Mouse (Mus musculus) activated CD4-positive, CD25-positive, alpha-beta regulatory T cell, adult 4 months (primary cell): ENCODE data around the gene Zranb3. TPM values are rescaled to one million over a fixed set of nuclear protein-coding genes. Genes with fewer than 3 reads are reported as not detected.
"Not testable (repeated sequence)": the region's sequence is repeated elsewhere in the genome, so short reads cannot be mapped to it uniquely, and the experiment has no call there.

Experiments
- ATAC-seq: one replicate; pipeline ENCODE4 v1.8.0; 2017
- polyA plus RNA-seq, 2 experiments: library from polyadenylated mRNA; unstranded; fragments of 100-300 nt; shearing (Covaris generic); gene quantifications; one replicate each; pipeline ENCODE4 v1.2.1; 2017

Gene Zranb3
- 1 to 10 TPM; 1.5 to 1.8 TPM for polyA plus RNA-seq

DNA sequence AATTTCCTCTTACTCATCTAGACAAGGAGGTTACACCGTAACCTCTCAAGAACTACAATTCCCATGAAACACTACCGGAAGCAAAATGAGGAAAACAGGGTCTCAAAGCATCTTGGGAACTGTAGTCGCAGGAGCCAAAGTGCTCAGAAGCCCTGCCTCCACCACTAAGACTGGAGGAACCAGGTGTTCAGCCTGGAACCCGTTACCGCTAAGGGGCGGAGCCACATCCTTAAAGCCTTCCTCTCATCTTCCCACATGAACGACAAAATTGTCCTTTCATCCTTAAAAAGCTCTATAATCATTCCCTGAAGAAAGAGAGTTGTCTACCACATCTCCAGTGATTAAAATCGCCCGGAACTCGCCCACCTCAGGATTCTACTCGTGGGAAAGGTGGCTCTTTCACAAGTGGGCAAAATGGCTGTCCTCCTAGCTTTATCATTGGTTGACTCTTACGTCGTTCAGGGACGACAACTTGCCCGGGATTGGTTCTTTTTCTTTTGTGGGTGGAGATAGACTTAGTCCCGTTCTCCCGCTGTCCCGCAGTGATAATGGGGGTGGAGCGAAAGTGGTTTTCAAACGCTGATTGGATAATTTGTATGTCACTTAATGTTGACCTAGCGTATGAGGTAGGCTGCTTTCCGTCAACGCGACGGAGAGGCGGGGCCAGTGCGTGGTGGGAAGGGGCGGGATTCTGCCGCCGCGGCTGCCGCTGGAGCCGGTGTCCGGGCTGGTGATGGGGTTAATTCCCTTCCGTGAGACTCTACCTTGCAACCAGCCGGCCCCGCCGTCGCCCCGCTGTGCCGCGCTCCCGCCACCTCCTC is at the start of gene Zranb3, which contains the start of gene R3hdm1:
Gene Zranb3 (minus strand): TSS at position 407 of the 821 bp plus-strand sequence.
Gene R3hdm1 (plus strand): TSS at position 661 of the 821 bp plus-strand sequence.
- ATAC-seq, result peak; percentile 89

DNA sequence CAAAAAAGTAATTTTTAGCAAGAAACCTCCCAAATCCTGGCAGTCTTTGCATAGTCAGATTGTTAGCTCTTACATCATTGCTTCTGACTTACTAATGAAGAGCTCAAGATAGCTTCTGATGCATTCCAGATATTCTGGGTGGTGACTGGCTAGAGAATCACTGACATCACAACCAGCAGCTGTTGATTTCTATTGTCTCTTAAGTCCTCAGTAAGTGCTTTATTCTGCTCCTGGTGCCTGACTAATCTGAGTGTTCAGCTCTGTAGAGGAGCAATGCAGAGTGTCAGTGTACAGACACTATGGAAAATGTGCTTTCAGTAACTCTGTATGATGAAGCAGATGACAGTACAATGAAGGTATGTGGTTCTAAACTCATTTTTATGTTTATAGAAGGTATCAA is 38.9 kb upstream of the Zranb3 start:
- ATAC-seq, result no peak

DNA sequence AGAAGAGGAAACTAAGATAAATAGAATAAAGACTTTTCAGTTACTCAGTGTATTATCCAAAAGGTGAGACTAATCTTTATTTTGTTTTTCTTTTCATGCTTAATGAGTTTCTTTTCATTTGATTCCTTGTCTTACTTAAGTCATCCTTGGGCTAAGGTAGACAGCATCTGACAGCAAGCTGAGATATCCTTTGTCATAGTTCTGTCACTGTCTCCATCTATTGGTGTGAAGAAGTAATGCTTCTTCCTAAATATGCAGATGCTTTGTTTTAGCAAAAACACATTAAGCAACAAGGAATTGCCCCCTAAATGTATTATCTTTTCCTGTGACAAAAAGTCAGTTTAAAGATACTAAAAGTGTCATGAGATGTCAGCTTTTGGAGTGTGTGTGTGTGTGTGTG is 38.2 kb upstream of the Zranb3 start:
- ATAC-seq, result no peak

DNA sequence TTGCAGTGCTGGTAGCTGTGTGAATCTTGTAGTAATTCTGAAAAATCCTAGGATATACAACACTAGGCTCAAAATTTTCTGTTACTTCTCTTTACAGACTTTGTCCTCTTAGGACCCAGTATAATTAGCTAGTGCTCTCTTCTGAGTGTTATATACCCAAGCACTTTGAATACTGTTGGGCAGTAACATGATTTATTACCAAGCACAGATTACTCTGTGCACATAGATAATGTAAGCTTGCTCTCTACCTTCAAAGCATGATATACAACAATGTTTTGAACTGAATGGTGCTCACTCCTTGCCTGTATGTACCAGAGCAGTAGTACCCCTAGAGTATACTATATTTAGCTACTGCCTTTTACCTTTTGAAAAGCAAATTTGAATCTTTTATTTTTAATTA is 33.4 kb upstream of the Zranb3 start:
- ATAC-seq, result not testable (repeated sequence)

GRCm38 (mm10) chr1:128120913-128121627 is 18.2 kb upstream of the Zranb3 start:
- ATAC-seq, result no peak

- no peak for ATAC-seq
Observed at GRCm38 (mm10) chr1:128103520-128104088, 757 bp upstream of the Zranb3 start.

GRCm38 (mm10) chr1:128102251-128102640 is 601 bp downstream of the Zranb3 start:
- peak; percentile 20 for ATAC-seq

- no peak for ATAC-seq
Observed at GRCm38 (mm10) chr1:128098309-128098708, 4.5 kb downstream of the Zranb3 start.

GRCm38 (mm10) chr1:128094686-128095085 is 8.2 kb downstream of the Zranb3 start:
- no peak for ATAC-seq

- ATAC-seq, result no peak
Observed at GRCm38 (mm10) chr1:128082800-128083199, 20.0 kb downstream of the Zranb3 start.

GRCm38 (mm10) chr1:128081873-128082272 is 21.0 kb downstream of the Zranb3 start:
- no peak for ATAC-seq

GRCm38 (mm10) chr1:128080936-128081696 is 21.7 kb downstream of the Zranb3 start:
- ATAC-seq, result no peak

DNA sequence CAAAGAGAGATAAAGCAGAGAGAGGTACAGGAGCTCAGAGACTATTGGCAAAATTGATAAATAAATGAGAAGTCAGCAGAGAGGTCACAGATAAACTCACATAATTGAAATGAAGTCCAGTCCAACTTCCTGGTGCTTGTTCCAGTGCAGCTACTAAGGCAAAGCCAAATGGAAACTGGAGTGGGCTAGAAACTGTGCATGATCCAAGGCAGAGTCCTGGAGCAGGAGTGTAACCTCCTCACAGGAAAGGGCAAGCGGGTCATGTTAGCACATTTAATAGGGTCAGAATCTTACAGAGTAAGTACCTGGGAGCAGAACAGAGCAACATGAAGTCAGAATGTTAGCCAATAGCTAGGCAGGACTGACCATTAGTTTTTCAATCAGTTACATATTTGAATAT is 24.2 kb downstream of the Zranb3 start:
- ATAC-seq, result no peak

DNA sequence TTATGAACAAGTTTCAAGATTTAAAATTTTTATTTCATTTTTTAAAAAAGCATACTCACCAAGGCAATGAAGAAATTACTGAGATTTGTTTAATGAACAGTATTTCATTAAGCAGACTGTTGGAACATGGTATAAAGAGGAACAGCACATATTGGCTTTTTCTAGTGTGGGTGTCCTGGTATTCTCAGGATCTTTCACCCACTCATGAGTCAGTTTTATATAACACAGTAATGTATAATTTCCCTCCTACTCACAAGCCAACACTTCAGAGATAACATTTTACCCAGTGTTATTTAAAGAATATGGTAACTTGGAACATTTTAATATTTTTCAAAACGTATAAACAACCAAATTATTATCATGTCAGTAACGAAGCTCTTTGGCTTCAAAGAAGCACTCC is 25.1 kb downstream of the Zranb3 start:
- no peak for ATAC-seq

- peak; percentile 94 for ATAC-seq
Observed at GRCm38 (mm10) chr1:128076791-128077479, 25.9 kb downstream of the Zranb3 start.

GRCm38 (mm10) chr1:128073051-128073450 is 29.8 kb downstream of the Zranb3 start:
- no peak for ATAC-seq

DNA sequence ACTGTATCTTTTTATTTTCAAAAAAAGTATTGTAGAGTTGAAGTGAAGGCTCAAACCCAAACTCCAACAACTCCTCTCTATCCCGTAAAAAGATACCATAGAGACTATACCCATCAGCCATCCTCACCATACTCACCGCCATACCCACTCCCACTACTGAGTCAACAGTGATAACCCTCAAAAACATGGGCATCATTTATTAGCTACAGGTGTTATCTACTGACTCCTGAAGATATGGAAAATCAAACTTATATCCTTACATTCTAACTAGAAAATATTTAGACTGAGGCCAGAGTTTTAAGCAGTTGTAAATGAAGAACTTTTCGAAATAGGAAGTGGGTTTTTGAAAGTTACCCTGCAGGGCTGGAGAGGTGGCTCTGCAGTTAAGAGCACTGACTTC is 32.8 kb downstream of the Zranb3 start:
- no peak for ATAC-seq

DNA sequence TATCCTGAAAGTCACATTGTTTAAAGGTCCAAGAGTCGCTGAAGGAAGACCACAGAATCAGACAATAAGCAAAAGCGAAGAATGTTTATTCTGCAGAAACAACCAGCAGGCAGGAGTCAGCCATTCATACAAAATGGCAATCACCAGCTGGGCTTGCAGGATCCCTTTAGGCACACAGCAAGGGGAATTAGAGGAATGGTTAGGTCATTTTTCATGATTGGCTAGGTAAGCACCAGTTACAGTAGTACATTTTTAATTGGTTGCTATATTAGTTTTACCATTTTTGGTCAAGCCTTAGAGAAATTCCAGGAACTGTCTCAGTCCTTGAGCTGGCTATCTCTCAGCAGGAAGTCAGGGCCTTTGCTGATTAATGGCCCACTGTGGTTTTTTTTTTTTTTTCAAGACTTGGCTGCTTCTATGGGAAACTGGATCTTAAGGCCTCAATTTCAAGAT is 33.9 kb downstream of the Zranb3 start:
- no peak for ATAC-seq

DNA sequence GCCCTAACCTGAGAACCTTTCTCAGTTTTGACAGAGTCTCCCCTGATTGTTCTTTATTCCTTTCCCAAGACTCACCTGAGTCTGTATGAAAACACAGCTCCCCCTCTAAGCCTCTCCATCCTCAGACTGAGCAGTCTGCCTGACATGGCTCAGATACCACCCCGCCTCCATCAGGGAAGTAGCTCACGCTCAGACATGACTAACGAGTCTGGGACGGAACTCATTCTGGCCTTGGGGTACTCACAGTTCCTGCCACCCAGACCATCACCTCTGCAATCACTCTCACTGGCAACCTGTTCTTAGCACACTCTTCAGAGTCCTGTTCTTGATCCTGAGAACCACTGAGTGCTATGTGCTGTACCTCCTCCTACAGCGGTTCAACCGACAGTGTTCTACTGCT is 38.1 kb downstream of the Zranb3 start:
- ATAC-seq, result no peak

DNA sequence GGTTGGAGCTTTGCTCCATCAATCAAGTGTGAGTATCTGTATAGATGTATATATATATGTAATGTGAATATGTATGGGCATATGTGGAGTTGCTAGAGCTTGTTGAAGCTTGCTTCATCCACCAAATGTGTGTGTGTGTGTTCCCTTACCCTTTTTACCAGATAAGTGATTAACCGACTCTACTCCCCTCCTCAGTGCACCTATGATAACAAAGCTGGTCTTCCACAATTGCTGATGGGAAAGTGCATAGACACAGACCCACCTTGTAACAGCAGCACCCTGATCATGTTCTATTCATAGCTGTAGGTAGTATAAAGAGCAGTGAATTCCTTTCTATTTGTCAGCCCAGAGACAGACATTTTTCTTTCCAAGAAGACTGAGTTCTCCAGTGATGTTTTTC is 40.7 kb downstream of the Zranb3 start:
- ATAC-seq, result no peak

- ATAC-seq, result no peak
Observed at GRCm38 (mm10) chr1:128061401-128061800, 41.4 kb downstream of the Zranb3 start.
